Mouse (Mus musculus): Measurements from ENCODE around the gene Gm37240.

DNA sequence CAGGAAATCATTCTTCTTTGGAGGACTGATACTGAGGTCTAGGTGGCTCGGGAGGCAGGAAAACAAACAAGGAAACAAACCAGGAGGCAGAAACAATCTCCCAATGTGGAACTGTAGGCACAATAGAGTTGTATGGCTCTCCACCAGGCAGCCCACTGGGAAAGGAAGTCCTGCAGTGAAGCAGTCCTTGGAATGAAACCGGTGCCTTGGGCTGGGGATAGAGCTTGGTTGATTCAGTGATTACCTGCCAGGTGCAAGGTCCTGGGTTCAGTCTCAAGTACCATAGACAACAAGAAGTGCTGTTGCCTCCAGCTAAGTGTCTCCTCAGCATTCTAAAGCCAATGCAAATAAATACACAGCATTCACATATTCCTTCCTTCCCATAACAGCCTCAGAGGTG, 778.1 kb downstream of the Gm37240 start:
- TF ChIP-seq POLR2AphosphoS5 (IDR thresholded peaks at IDR 0.05; ENCODE audit: insufficient replicate concordance, low read depth, low read length) (no peak), CTCF (IDR thresholded peaks at IDR 0.05; ENCODE audit: low read depth, low read length) (no peak), GATA1 (IDR thresholded peaks at IDR 0.05; ENCODE audit: borderline replicate concordance, low read length) (no peak)
